Mouse (Mus musculus) ES-E14 (cell line): Measurements from ENCODE around the gene Gm44502.

ENCODE experiments used
- CHD2 ChIP-seq: IDR thresholded peaks from 2 replicates; pipeline ENCODE4 v1.6.1; 2014; ENCODE audit warnings: mild to moderate bottlenecking, low read depth, low read length, inconsistent platforms
- HCFC1 ChIP-seq: IDR thresholded peaks from 2 replicates; pipeline ENCODE4 v1.6.1; 2012; ENCODE audit warnings: low read length, inconsistent platforms, borderline replicate concordance; ENCODE audit not compliant: insufficient read depth
- ZC3H11A ChIP-seq: IDR thresholded peaks from 2 replicates; pipeline ENCODE4 v1.6.1; 2012; ENCODE audit warnings: low read depth, mild to moderate bottlenecking, inconsistent platforms, low read length, borderline replicate concordance

GRCm38 (mm10) chr15:89468577-89468976, 39.1 kb upstream of the Gm44502 start:
- TF ChIP-seq HCFC1, result no peak
- TF ChIP-seq ZC3H11A, result no peak
- no peak for TF ChIP-seq CHD2
